Mouse (Mus musculus): ENCODE measurements around the gene Bbs4.
"Not testable (repeated sequence)": the region's sequence is repeated elsewhere in the genome, so short reads cannot be mapped to it uniquely, and the experiment has no call there.

Bbs4 gene

GRCm38 (mm10) chr9:59353253-59353639 lies at the start of gene Bbs4:
Bbs4 (minus strand) TSS chr9:59353508.
- DNase-seq (ENCODE audit: low read depth), result peak; percentile 87

- DNase-seq (ENCODE audit: low read depth), result no peak
Measured at GRCm38 (mm10) chr9:59389086-59389485, 35.8 kb upstream of the Bbs4 start.

- no peak for DNase-seq (ENCODE audit: low read depth)
Measured at GRCm38 (mm10) chr9:59388311-59388710, 35.0 kb upstream of the Bbs4 start.

- no peak for DNase-seq (ENCODE audit: low read depth)
Measured at GRCm38 (mm10) chr9:59387461-59387860, 34.2 kb upstream of the Bbs4 start.

GRCm38 (mm10) chr9:59375626-59376025 lies 22.3 kb upstream of the Bbs4 start:
- no peak for DNase-seq (ENCODE audit: low read depth)

GRCm38 (mm10) chr9:59369646-59370045 lies 16.3 kb upstream of the Bbs4 start:
- DNase-seq (ENCODE audit: low read depth), result no peak

- no peak for DNase-seq (ENCODE audit: low read depth)
Measured at GRCm38 (mm10) chr9:59369220-59369619, 15.9 kb upstream of the Bbs4 start.

GRCm38 (mm10) chr9:59360487-59360886 lies 7.2 kb upstream of the Bbs4 start:
- DNase-seq (ENCODE audit: low read depth), result not testable (repeated sequence)

GRCm38 (mm10) chr9:59358041-59358440 lies 4.7 kb upstream of the Bbs4 start:
- not testable (repeated sequence) for DNase-seq (ENCODE audit: low read depth)

GRCm38 (mm10) chr9:59352586-59353252 lies 589 bp downstream of the Bbs4 start:
- no peak for DNase-seq (ENCODE audit: low read depth)

- DNase-seq (ENCODE audit: low read depth), result no peak
Measured at GRCm38 (mm10) chr9:59346176-59346575, 7.1 kb downstream of the Bbs4 start.

GRCm38 (mm10) chr9:59340002-59340401 lies 13.3 kb downstream of the Bbs4 start:
- DNase-seq (ENCODE audit: low read depth), result no peak

- no peak for DNase-seq (ENCODE audit: low read depth)
Measured at GRCm38 (mm10) chr9:59339107-59339506, 14.2 kb downstream of the Bbs4 start.

GRCm38 (mm10) chr9:59338411-59338810 lies 14.9 kb downstream of the Bbs4 start:
- no peak for DNase-seq (ENCODE audit: low read depth)

GRCm38 (mm10) chr9:59337889-59338288 lies 15.4 kb downstream of the Bbs4 start:
- DNase-seq (ENCODE audit: low read depth), result no peak

- DNase-seq (ENCODE audit: low read depth), result no peak
Measured at GRCm38 (mm10) chr9:59336539-59336938, 16.8 kb downstream of the Bbs4 start.

- DNase-seq (ENCODE audit: low read depth), result no peak
Measured at GRCm38 (mm10) chr9:59330055-59330454, 23.3 kb downstream of the Bbs4 start.

GRCm38 (mm10) chr9:59324351-59324750 lies 29.0 kb downstream of the Bbs4 start:
- no peak for DNase-seq (ENCODE audit: low read depth)

- DNase-seq (ENCODE audit: low read depth), result no peak
Measured at GRCm38 (mm10) chr9:59316206-59316605, 37.1 kb downstream of the Bbs4 start.

- DNase-seq (ENCODE audit: low read depth), result no peak
Measured at GRCm38 (mm10) chr9:59311284-59311670, 42.0 kb downstream of the Bbs4 start.

GRCm38 (mm10) chr9:59310582-59311283 lies 42.6 kb downstream of the Bbs4 start:
- DNase-seq (ENCODE audit: low read depth), result no peak

GRCm38 (mm10) chr9:59307890-59308289 lies 45.4 kb downstream of the Bbs4 start:
- no peak for DNase-seq (ENCODE audit: low read depth)

GRCm38 (mm10) chr9:59296419-59296818 lies 56.9 kb downstream of the Bbs4 start:
- DNase-seq (ENCODE audit: low read depth), result no peak

- DNase-seq (ENCODE audit: low read depth), result no peak
Measured at GRCm38 (mm10) chr9:59292493-59292875, 60.8 kb downstream of the Bbs4 start.
